Mouse (Mus musculus) CD4-positive, CD25-positive, alpha-beta regulatory T cell, adult 4 months (primary cell): ENCODE measurements around the gene Mgat5b. TPM values are rescaled to one million over a fixed set of nuclear protein-coding genes. Genes with fewer than 3 reads are reported as not detected.

Experiments used
- ATAC-seq: one replicate; pipeline ENCODE4 v1.8.0; 2017
- polyA plus RNA-seq, 2 experiments: library from polyadenylated mRNA; unstranded; fragments of 100-300 nt; shearing (Covaris generic); gene quantifications; one replicate each; pipeline ENCODE4 v1.2.1; 2017

The Mgat5b gene
- polyA plus RNA-seq, 2 experiments from 2014 or later = not detected

- ATAC-seq = no peak
Observed at GRCm38 (mm10) chr11:116982543-116982942, 63.9 kb downstream of the Mgat5b start.

GRCm38 (mm10) chr11:116985504-116986385 lies 67.1 kb downstream of the Mgat5b start:
- no peak for ATAC-seq

- no peak for ATAC-seq
Observed at GRCm38 (mm10) chr11:116988131-116988530, 69.5 kb downstream of the Mgat5b start.

GRCm38 (mm10) chr11:116990231-116990630 lies 71.6 kb downstream of the Mgat5b start:
- no peak for ATAC-seq

GRCm38 (mm10) chr11:116991410-116991809 lies 72.7 kb downstream of the Mgat5b start:
- no peak for ATAC-seq

DNA sequence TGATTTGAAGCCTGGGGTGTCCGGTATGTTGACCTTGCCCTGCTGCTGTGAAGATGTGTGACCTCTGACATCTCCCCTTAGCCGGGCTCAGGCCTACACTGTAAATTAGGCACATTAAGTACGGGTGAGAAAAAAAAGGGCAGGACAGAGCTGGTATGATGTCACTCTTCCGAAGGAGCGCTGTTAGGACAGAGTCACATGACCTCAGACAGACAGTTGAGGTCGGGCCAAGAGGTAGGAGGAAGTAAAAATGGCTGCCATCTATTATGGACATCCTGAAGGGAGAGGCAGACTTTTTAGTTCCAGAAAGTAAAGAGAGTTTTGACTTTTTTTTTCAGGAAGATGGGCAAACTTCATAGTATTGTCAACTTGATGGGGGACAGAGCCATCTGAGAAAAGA lies 73.3 kb downstream of the Mgat5b start:
- no peak for ATAC-seq

DNA sequence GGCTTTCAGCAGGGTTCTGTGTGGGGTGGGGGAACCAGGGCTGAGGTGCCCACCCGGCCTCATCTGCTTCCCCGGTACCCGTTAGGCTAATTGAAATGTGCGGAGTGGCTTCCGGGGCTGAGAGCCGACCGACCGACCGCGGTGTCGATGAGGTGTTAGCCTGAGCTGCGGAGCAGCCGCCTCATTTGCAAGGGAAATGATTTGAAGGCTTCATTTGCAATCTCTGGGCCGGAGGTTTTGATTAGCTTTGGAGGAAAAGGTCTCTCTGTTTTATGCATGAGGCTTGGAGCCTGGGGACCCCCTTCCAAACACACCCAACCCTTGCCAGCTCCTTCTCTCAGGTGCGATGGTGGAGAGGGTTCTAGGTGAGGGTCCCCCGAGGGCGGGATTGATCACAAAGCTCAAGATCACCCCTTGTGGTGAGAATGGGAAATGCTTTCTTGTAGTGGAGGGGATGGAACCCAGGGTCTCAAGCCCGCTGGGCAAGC lies 75.5 kb downstream of the Mgat5b start:
- ATAC-seq = no peak

DNA sequence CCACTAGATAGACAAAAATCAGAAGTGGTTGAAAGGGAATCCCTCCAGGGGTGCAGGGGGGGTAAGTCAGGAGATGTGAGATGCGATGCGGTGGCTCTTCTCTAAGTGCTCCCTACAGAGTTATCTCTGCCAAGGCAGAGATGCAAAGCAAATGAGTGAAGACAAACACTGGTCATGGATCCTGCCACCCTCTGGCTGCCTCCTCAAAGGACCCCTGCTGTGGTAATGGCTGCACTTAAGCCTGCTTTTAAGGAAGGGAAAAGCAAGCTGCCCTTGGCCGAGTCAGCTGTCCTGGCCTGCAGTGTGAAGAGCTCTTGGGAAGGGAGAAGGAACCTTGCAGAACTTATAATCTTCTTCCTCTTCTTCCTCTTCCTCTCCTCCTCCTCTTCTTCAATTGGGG lies 78.3 kb downstream of the Mgat5b start:
- no peak for ATAC-seq

DNA sequence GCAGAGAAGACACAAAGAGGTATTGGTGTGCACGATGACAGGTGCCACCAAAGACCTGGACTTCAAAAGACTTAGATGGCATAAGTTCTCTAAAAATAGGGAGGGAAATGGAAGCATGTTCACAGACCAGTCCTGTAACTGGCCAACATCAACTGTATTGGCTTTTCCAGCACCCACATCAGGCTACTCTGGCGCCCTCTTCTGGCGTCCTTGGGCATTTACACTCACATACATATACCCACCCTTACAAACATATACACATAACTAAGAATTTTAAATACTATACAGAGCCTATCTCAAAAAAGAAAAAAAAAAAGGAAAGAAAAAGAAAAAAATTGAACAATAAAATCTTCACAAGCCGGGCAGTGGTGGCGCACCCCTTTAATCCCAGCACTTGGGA lies 80.3 kb downstream of the Mgat5b start:
- ATAC-seq = no peak

DNA sequence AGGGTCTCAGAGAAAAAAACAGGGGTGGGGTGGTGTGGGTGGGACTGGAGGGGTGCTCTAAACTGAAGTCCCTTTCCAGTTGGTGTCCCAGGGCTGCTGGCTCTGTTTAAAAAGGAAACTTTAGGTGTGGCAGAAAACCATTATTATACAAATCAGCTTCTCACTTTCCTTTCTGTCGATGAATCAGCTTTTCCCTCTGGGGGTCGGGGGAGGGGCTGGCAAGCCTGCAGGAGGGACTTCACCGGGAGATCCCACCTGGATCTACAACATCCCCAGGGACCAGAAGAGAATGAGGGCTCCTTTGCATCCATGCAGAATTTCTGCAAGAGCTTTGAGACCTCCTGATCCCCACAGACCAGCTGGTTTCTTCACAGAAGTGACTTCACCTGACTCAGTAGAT lies 81.6 kb downstream of the Mgat5b start:
- no peak for ATAC-seq

DNA sequence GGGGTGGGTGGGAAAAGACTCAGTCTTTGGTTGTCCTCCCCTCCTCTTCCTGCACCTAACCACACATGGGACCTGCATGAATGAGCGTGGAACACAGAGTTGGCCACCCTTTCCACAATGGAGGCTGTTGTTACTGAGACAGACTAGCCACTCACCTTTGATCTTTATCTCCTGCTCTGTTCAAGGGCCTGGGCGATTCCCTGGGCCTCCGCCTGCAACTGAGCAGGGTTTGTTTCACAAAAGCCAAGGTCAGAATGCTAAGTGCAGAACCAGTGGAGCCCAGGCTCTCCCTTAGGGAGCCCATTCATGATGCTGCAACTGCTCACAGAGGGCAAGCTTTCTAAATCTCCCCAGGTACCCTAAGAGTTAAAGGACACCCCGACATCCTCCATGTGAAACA lies 83.1 kb downstream of the Mgat5b start:
- ATAC-seq = no peak

- no peak for ATAC-seq
Observed at GRCm38 (mm10) chr11:117003503-117003902, 84.8 kb downstream of the Mgat5b start.

- no peak for ATAC-seq
Observed at GRCm38 (mm10) chr11:117004277-117004676, 85.6 kb downstream of the Mgat5b start.

DNA sequence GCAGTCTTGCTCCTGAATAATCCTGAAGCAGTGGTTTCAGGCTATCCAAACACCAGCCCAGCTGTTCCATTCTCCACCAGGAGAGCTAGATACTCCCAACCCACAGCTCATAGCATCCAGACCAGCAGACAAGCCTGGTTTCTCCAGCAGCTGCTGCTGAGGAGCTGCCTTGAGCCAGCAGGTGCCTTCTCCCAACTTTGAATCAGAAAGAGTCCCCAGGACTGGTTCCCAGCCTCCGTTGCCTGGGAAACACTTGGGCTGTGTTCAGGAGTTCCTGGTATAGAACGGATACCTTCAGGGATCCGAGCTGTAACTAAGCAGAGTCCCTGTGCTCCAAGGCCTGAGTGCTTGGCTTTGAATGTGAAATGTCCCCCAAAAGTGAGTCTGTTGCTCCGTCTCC lies 98.8 kb downstream of the Mgat5b start:
- no peak for ATAC-seq

- ATAC-seq = peak; percentile 51
Observed at GRCm38 (mm10) chr11:117018410-117018809, 99.7 kb downstream of the Mgat5b start.

GRCm38 (mm10) chr11:117021026-117021425 lies 102.4 kb downstream of the Mgat5b start:
- ATAC-seq = no peak

- no peak for ATAC-seq
Observed at GRCm38 (mm10) chr11:117023537-117023936, 104.9 kb downstream of the Mgat5b start.

DNA sequence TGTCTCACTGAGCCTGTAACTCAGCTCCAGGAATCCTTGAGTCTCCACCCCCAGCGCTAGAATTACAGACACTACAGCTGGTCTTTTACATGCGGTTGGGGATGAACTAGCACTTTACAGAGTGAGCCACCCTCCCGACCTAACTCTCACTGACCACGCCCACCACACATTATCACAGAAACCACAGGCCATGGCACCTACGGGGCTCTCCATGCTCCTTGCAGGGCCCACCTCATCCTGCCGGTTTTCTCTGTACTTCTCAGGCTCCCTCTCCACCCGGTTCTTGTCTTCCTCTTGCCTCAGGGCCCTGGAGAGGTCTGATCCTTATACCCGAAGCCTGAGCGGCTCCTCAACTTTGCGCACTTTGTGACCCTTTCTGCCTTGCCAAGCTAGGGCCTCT lies 109.0 kb downstream of the Mgat5b start:
- no peak for ATAC-seq

- no peak for ATAC-seq
Observed at GRCm38 (mm10) chr11:117028861-117029568, 110.4 kb downstream of the Mgat5b start.

GRCm38 (mm10) chr11:117029569-117029955 lies 110.9 kb downstream of the Mgat5b start:
- ATAC-seq = no peak

- ATAC-seq = no peak
Observed at GRCm38 (mm10) chr11:117030018-117030417, 111.4 kb downstream of the Mgat5b start.

GRCm38 (mm10) chr11:117030471-117031101 lies 111.9 kb downstream of the Mgat5b start:
- ATAC-seq = no peak

DNA sequence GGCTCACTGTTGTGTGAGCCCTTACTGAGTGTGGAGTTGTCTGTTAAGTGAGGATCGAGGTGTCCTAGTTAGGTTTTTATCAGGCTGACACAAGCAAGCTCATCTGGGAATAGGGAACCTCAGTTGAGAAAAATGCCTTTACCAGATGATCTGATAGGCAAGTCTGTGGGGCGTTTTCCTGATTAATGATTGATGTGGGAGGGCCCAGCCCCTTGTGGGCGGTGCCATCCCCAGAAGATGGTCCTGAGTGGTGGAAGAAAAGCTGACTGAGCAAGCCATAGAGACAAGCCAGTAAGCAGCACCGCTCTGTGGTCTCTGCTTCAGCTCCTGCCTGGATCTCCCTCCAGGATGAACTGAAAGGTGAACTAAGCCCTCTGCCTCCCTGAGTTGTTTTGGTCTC lies 112.6 kb downstream of the Mgat5b start:
- no peak for ATAC-seq
